Mouse (Mus musculus) ovary, postnatal 14 days (tissue): ENCODE results near the gene Tuba1a.
"Not testable (repeated sequence)": the region's sequence is repeated elsewhere in the genome, so short reads cannot be mapped to it uniquely, and the experiment has no call there.

ENCODE experiments used
- DNase-seq: peaks from one replicate; pipeline ENCODE4 v3.0.0; 2022; ENCODE audit warnings: low spot score

Gene Tuba1a

GRCm38 (mm10) chr15:98923031-98923537, 30.4 kb downstream of the Tuba1a start:
- DNase-seq = no peak

- no peak for DNase-seq
Measured at GRCm38 (mm10) chr15:98922581-98922980, 30.9 kb downstream of the Tuba1a start.

- no peak for DNase-seq
Measured at GRCm38 (mm10) chr15:98921510-98921909, 32.0 kb downstream of the Tuba1a start.

- not testable (repeated sequence) for DNase-seq
Measured at GRCm38 (mm10) chr15:98918499-98918895, 35.0 kb downstream of the Tuba1a start.

- DNase-seq = peak; percentile 98
Measured at GRCm38 (mm10) chr15:98917538-98918498, 35.7 kb downstream of the Tuba1a start, which contains the start of gene Lmbr1l. Gene Lmbr1l (minus strand): TSS chr15:98918231.

GRCm38 (mm10) chr15:98917091-98917490, 36.4 kb downstream of the Tuba1a start:
- no peak for DNase-seq

GRCm38 (mm10) chr15:98916016-98916415, 37.5 kb downstream of the Tuba1a start:
- DNase-seq = no peak

GRCm38 (mm10) chr15:98914903-98915302, 38.6 kb downstream of the Tuba1a start:
- DNase-seq = no peak

GRCm38 (mm10) chr15:98904692-98905091, 48.8 kb downstream of the Tuba1a start:
- no peak for DNase-seq

GRCm38 (mm10) chr15:98902600-98902999, 50.9 kb downstream of the Tuba1a start:
- DNase-seq = no peak

GRCm38 (mm10) chr15:98901530-98901929, 52.0 kb downstream of the Tuba1a start:
- DNase-seq = no peak
